Mouse (Mus musculus) bone marrow, adult 2 months (tissue): Measurements from ENCODE around the gene Adamtsl4.

Experiments used
- CTCF ChIP-seq: fragments of 200-500 bp; IDR thresholded peaks from 2 replicates; pipeline ENCODE4 v1.5.1; 2011; ENCODE audit warnings: low read length, control low read depth; ENCODE audit not compliant: control insufficient read depth, insufficient read depth
- POLR2A ChIP-seq: fragments of 200-500 bp; IDR thresholded peaks from 2 replicates; pipeline ENCODE4 v1.6.1; 2011; ENCODE audit warnings: low read depth, mild to moderate bottlenecking, control low read depth, low read length, borderline replicate concordance; ENCODE audit not compliant: control insufficient read depth

- no peak for TF ChIP-seq POLR2A
- TF ChIP-seq CTCF: no peak
Observed at GRCm38 (mm10) chr3:95671201-95671600, 16.5 kb downstream of the Adamtsl4 start.
